Mouse (Mus musculus) B cell, adult (primary cell): Measurements from ENCODE around the gene Snx25. TPM values are rescaled to one million over a fixed set of nuclear protein-coding genes. Genes with fewer than 3 reads are reported as not detected.

Source experiments
- total RNA-seq: library from RNA; stranded (reverse); gene quantifications from 4 replicates; pipeline ENCODE4 v1.2.4, GENCODE M21; 2023; ENCODE audit not compliant: inconsistent age

The Snx25 gene
- total RNA-seq, result 38.6 to 43.5 TPM (median 41.1 TPM) in 4 replicates

DNA sequence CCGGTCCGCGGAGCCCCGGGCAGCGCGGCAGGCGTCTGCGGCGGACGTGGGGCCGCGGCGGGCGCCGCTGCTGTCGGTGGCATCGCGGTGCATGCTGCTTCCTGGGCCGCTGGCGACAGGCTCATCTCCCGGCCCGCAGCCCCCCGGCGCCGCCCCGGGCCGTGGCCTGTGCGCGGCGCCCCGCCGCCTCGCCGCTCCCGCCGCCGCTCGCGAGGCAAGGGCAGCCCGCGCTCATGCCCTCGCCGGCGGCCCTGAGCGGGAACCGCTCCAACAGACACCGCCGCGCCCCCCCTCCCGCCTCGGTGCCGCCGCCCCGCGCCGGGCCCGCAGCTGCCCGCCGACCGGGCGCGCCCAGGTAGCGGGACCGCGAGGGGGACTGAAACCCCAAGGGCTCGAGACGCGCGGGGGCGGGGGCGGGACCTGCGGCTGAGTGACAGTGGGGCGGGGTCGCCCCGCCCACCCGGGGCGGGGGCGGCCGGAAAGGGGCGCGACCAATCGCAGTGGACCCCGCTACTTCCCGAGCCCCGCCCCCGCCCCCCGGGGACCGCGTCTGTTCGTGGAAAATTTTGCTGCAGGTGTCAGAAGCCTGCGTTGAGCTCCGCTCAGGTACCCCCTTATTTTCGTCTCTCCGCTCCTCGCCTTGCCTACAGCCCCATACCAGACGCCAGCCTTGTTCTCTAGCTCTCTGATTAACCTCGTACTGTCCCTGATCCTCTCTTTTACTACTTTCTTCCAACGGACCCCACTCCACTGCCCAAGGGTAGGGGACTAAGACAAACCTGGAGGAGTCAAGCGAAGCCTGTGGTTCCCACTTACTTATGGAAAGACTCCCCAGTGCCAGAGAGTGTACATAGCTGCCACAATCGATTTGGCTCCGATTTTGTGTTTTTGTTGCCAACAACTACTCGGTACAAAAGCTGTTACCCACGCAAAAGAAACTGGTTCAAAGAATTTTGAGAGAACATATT is at the start of gene Snx25:
Snx25 (minus strand) TSS at position 96 of the 968 bp plus-strand sequence.

DNA sequence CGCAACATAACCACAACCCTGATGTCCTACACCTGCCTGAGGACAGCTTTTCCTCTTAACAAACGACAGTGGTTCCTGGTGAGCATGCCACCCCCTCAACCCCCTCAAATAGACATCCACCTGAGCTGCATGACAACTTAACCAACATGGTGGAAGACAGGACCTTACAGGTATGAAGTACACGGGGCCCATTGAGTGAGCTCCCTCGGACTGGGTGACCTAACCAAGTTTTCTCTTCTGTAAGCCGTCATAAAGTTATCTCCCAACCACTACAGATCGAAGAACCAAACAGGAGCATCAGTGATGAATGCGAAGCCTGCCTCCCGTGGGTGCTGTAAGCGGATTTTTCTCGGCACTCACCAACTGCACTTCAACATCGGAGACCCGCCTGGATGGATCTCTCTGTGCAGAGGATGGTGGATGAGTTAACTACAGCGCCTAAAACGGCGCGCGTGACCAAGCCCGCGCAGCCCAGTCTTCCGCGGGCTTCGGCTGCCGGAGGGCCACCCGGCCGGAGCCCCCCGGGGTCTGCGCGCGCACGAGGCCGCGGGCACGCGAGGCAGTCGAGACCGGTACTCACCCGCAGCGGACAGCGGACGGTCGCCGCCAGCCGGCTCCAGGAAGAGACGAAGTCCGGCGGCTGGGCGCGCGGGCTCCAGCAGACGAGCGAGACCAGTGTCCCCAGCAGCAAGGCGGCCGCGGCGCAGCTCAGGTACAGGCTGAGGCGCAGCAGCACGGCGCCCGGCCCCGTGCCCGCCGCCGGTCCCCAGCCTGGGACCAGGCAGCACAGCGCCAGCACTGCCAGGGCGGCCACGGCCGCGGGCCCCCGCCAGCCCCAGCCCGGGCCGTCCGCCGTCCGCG is 527 bp downstream of the Snx25 start, which contains the start of gene Cfap97:
Cfap97 (plus strand) TSS at position 570 of the 861 bp plus-strand sequence.

DNA sequence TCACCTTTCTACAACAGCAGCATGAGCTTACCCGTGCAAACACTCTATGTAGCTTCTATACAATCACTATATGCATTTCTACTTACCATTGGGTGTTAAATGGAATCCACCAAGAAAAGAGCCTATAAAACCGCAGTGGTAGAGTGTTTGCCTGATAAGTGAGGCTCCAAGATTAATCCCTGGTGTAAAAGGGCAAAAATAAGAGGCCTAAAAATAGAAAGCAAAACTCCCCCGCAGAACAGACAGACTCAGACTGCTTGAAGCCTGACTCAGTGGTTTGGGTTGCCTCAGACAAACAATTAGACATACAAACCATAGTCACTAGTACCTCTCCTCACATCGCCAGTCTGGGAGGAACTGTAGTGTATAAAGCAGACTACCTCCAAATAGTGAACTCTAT is 146.4 kb downstream of the Snx25 start, which contains the start of gene Ankrd37:
Ankrd37 (minus strand) TSS at position 112 of the 400 bp plus-strand sequence.

DNA sequence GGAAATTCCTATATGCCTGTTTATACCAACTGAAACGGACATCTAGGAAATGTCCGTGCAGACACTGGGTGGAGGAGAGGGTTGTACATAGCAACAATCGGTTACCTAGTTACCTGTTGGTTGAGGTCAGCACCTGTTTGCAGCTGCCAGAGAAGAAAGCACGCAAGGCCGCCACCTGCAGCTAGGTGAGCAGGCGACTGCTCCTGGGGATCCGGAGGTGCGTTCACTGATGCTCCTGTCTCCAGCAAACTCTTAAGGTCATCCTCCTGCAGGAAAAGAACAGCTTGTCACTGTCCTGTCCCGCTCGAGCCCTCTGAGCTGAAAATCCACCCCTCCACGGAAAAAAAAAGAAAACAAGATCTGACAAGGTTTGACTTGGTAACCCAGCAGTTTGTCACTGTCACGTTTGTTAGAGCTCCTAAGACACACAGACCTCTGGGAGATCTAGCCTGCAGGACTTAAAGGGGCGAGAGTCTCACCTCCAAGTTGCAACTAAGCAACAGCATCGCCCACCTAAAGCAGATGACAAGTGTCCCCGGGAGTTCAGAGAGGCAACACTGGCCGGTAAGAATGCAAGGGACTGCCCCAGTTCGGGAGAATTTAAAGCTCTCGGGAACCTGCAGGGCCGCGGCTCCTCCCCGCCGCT is 152.7 kb downstream of the Snx25 start, which contains the start of gene Lrp2bp:
Lrp2bp (plus strand) TSS at position 166 of the 646 bp plus-strand sequence.

Other genes with a start within 250 kb of the Snx25 start
- 0.18 TPM in 1 of 4 replicates, not detected in the others for gene Ccdc110, start 217.5 kb downstream of the Snx25 start, total RNA-seq
- gene 1700029J07Rik, start 176.9 kb downstream of the Snx25 start, total RNA-seq, result 6.0 to 7.4 TPM (median 6.4 TPM) in 4 replicates
- 21.9 to 23.8 TPM (median 22.8 TPM) in 4 replicates for gene Ufsp2, start 176.6 kb downstream of the Snx25 start, total RNA-seq
- gene Lrp2bp, start 152.9 kb downstream of the Snx25 start, total RNA-seq, result 0.24 to 0.39 TPM in 2 of 4 replicates, not detected in the others
- gene Ankrd37, start 146.5 kb downstream of the Snx25 start, total RNA-seq, result 9.4 to 14.8 TPM (median 12.5 TPM) in 4 replicates
- 22.1 to 29.0 TPM (median 26.7 TPM) in 4 replicates for gene Cfap97, start 388 bp downstream of the Snx25 start, total RNA-seq
- 59.6 to 68.9 TPM (median 65.3 TPM) in 4 replicates for gene Slc25a4, start 59.1 kb upstream of the Snx25 start, total RNA-seq
- not detected in 4 replicates for gene Helt, start 142.5 kb upstream of the Snx25 start, total RNA-seq